Mouse (Mus musculus) bone marrow macrophage, adult 2 months (primary cell): Measurements from ENCODE around the gene Sec14l2.

Experiments used
- CTCF ChIP-seq: IDR thresholded peaks from 2 replicates; pipeline ENCODE4 v1.5.1; 2012; ENCODE audit warnings: low read depth, mild to moderate bottlenecking, low read length, moderate library complexity
- POLR2A ChIP-seq: IDR thresholded peaks from 2 replicates; pipeline ENCODE4 v1.6.1; 2012; ENCODE audit warnings: mild to moderate bottlenecking, low read depth, low read length, borderline replicate concordance

- TF ChIP-seq POLR2A: no peak
- TF ChIP-seq CTCF: no peak
Observed at GRCm38 (mm10) chr11:4153694-4154093, 30.5 kb upstream of the Sec14l2 start.
